Mouse (Mus musculus): ENCODE results near the gene Psmb6.
A peak's percentile ranks its signal among the peaks of the same experiment; 100 is the strongest.

DNA sequence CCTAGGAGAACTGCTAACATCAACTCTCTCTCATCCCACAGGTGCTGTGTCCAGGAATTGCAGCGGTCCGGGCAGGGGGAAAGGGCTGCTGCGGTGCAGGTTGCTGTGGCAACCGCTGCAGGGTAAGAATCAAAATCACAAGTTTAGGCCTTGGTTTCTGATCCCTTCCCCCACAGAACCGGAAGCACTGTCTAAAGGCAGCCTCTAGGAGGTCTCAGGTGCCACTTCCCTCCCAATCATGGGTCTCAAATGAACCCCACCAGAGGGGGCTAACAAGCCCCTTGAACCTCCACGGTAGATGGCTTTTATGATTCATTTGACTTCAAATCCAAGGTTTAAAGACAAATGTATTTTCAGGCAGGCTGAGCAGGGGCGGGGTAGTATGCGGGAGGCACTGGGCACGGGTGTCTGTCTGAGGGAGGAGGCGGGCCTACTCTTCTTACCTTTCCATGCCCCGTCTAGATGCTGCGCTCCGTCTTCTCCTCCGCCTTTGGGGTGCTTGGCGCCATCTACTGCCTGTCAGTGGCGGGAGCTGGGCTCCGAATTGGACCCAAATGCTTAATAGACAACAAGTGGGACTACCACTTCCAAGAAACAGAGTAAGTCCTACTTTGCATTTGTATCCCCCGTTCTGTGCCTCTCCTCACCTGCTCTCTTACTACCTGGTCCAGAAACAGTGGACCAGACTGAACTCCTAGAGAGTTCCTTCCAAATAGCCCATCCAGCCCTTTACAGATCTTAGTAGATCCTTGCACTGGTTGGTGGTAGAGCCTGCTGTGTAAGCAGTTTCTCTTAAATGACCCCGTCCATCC lies 15.2 kb upstream of the Psmb6 start:
- peak; percentile 74; the same call in 1 of the 2 replicates for TF ChIP-seq CTCF (IDR thresholded peaks at IDR 0.05; ENCODE audit: extremely low read depth, insufficient read depth, insufficient read length, insufficient replicate concordance)
- TF ChIP-seq POLR2A (IDR thresholded peaks at IDR 0.05; ENCODE audit: low read depth, low read length), result no peak
